Mouse (Mus musculus): Measurements from ENCODE around the gene Gdf3. TPM values are rescaled to one million over a fixed set of nuclear protein-coding genes. Genes with fewer than 3 reads are reported as not detected.
A peak's percentile ranks its signal among the peaks of the same experiment; 100 is the strongest.
"Not testable (repeated sequence)": the region's sequence is repeated elsewhere in the genome, so short reads cannot be mapped to it uniquely, and the experiment has no call there.

The Gdf3 gene
- not detected for total RNA-seq (2021)
- not detected in 2 replicates for polyA plus RNA-seq (2012; rRNA removed)
- long read RNA-seq = 0 reads

- Histone ChIP-seq H3K27ac (no peak within 1 kb of the TSS), H3K4me3 (no peak within 1 kb of the TSS), H3K27me3 (ENCODE audit: control insufficient read depth, insufficient read depth, low read length) (no peaks in the 10 kb centered on the region), H3K79me2 (replicated peaks; ENCODE audit: control insufficient read depth, insufficient read depth, low read length) (no peaks in the 10 kb centered on the region), H3K36me3 (ENCODE audit: control insufficient read depth, insufficient read depth, low read length) (no peaks in the 10 kb centered on the region), H3K4me1 (ENCODE audit: control insufficient read depth, insufficient read depth, low read length) (no peaks in the 10 kb centered on the region), H3K9ac (ENCODE audit: low read depth, low read length) (no peak within 1 kb of the TSS)
- WGBS = 21% methylated on average over 14 of the region's 14 CpGs
- intact Hi-C loops (cut with DNase I) = no loop called here
- no peak for DNase-seq
- TF ChIP-seq CTCF (IDR thresholded peaks at IDR 0.05) (no peak), POLR2A (IDR thresholded peaks at IDR 0.05; ENCODE audit: insufficient read depth, low read depth, low read length) (no peak), EP300 (IDR thresholded peaks at IDR 0.05; ENCODE audit: insufficient read depth, low read depth, low read length) (no peak)
Observed at GRCm38 (mm10) chr6:122609771-122610170, at the start of gene Gdf3. Gene Gdf3, minus strand, starts transcription at chr6:122610087.

DNA sequence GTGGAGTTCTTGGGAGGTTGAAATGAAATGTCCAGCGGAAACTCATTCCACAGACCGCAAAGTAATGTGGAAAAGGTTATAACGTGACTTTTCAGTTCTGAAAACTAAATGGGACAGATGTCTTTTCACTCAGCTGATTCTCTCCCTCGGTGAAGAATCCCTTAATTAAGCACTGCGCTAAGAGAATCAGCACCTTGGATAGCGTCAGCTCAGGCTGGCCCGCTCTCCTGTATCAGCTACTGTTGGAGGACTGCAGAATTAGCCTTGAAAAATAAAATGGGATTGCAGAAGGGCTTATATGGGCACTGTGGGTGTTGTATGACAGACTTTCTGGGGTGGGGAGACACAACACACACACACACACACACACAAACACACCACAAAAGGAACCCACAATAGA lies 49.7 kb upstream of the Gdf3 start:
- DNase-seq = no peak
- Histone ChIP-seq H3K79me2 (replicated peaks; ENCODE audit: control insufficient read depth, insufficient read depth, low read length) (no peaks in the 10 kb centered on the region), H3K27me3 (ENCODE audit: control insufficient read depth, insufficient read depth, low read length) (peaks cover under 1% of the 10 kb centered on the region; the same call in 1 of the 2 replicates), H3K9ac (ENCODE audit: low read depth, low read length) (no peak overlapping the region), H3K36me3 (ENCODE audit: control insufficient read depth, insufficient read depth, low read length) (no peaks in the 10 kb centered on the region), H3K4me3 (no peak overlapping the region), H3K27ac (no peak overlapping the region), H3K4me1 (ENCODE audit: control insufficient read depth, insufficient read depth, low read length) (no peaks in the 10 kb centered on the region)
- WGBS = 17% methylated on average over 7 of the region's 7 CpGs
- TF ChIP-seq POLR2A (IDR thresholded peaks at IDR 0.05; ENCODE audit: insufficient read depth, low read depth, low read length) (no peak), EP300 (IDR thresholded peaks at IDR 0.05; ENCODE audit: insufficient read depth, low read depth, low read length) (no peak), CTCF (IDR thresholded peaks at IDR 0.05) (no peak)
- intact Hi-C loops (cut with DNase I) = no loop called here

GRCm38 (mm10) chr6:122657630-122658029 lies 47.7 kb upstream of the Gdf3 start:
- intact Hi-C loops (cut with DNase I) = no loop called here
- no peak overlapping the region for H3K9ac ChIP-seq (ENCODE audit: low read depth, low read length)
- peaks cover 1% of the 10 kb centered on the region; the same call in 1 of the 2 replicates for H3K27me3 ChIP-seq (ENCODE audit: control insufficient read depth, insufficient read depth, low read length)
- WGBS = 63% methylated on average over 5 of the region's 5 CpGs
- DNase-seq = no peak
- H3K4me3 ChIP-seq = no peak overlapping the region
- H3K27ac ChIP-seq = no peak overlapping the region
- no peak for TF ChIP-seq POLR2A (IDR thresholded peaks at IDR 0.05; ENCODE audit: insufficient read depth, low read depth, low read length)
- TF ChIP-seq CTCF (IDR thresholded peaks at IDR 0.05) = no peak
- TF ChIP-seq EP300 (IDR thresholded peaks at IDR 0.05; ENCODE audit: insufficient read depth, low read depth, low read length) = no peak
- no peaks in the 10 kb centered on the region for H3K79me2 ChIP-seq (replicated peaks; ENCODE audit: control insufficient read depth, insufficient read depth, low read length)
- H3K36me3 ChIP-seq (ENCODE audit: control insufficient read depth, insufficient read depth, low read length) = no peaks in the 10 kb centered on the region
- H3K4me1 ChIP-seq (ENCODE audit: control insufficient read depth, insufficient read depth, low read length) = peaks cover 1% of the 10 kb centered on the region; the same call in 1 of the 2 replicates

GRCm38 (mm10) chr6:122654301-122654700 lies 44.4 kb upstream of the Gdf3 start:
- no peaks in the 10 kb centered on the region for H3K36me3 ChIP-seq (ENCODE audit: control insufficient read depth, insufficient read depth, low read length)
- TF ChIP-seq POLR2A (IDR thresholded peaks at IDR 0.05; ENCODE audit: insufficient read depth, low read depth, low read length) (no peak), CTCF (IDR thresholded peaks at IDR 0.05) (no peak), EP300 (IDR thresholded peaks at IDR 0.05; ENCODE audit: insufficient read depth, low read depth, low read length) (no peak)
- DNase-seq = peak in 1 of 2 experiments; percentile 64
- no peak overlapping the region for H3K27ac ChIP-seq
- WGBS = 57% methylated on average over 6 of the region's 6 CpGs
- intact Hi-C loops (cut with DNase I) = no loop called here
- H3K4me1 ChIP-seq (ENCODE audit: control insufficient read depth, insufficient read depth, low read length) = peaks cover 1% of the 10 kb centered on the region; the same call in 1 of the 2 replicates
- H3K9ac ChIP-seq (ENCODE audit: low read depth, low read length) = no peak overlapping the region
- H3K27me3 ChIP-seq (ENCODE audit: control insufficient read depth, insufficient read depth, low read length) = peaks cover 1% of the 10 kb centered on the region; the same call in 1 of the 2 replicates
- H3K4me3 ChIP-seq = no peak overlapping the region
- no peaks in the 10 kb centered on the region for H3K79me2 ChIP-seq (replicated peaks; ENCODE audit: control insufficient read depth, insufficient read depth, low read length)

GRCm38 (mm10) chr6:122650398-122650980 lies 40.6 kb upstream of the Gdf3 start:
- whole genome bisulfite sequencing = 67% methylated on average over 5 of the region's 5 CpGs
- intact Hi-C loops (cut with DNase I) = no loop called here
- peaks cover 1% of the 10 kb centered on the region; the same call in 1 of the 2 replicates for H3K4me1 ChIP-seq (ENCODE audit: control insufficient read depth, insufficient read depth, low read length)
- no peak overlapping the region for H3K9ac ChIP-seq (ENCODE audit: low read depth, low read length)
- no peaks in the 10 kb centered on the region for H3K79me2 ChIP-seq (replicated peaks; ENCODE audit: control insufficient read depth, insufficient read depth, low read length)
- peak in 1 of 2 experiments; percentile 24 for DNase-seq
- no peak overlapping the region for H3K4me3 ChIP-seq
- no peak overlapping the region for H3K27ac ChIP-seq
- no peaks in the 10 kb centered on the region for H3K36me3 ChIP-seq (ENCODE audit: control insufficient read depth, insufficient read depth, low read length)
- H3K27me3 ChIP-seq (ENCODE audit: control insufficient read depth, insufficient read depth, low read length) = peaks cover 1% of the 10 kb centered on the region; the same call in 1 of the 2 replicates
- no peak for TF ChIP-seq POLR2A (IDR thresholded peaks at IDR 0.05; ENCODE audit: insufficient read depth, low read depth, low read length)
- no peak for TF ChIP-seq CTCF (IDR thresholded peaks at IDR 0.05)
- no peak for TF ChIP-seq EP300 (IDR thresholded peaks at IDR 0.05; ENCODE audit: insufficient read depth, low read depth, low read length)

DNA sequence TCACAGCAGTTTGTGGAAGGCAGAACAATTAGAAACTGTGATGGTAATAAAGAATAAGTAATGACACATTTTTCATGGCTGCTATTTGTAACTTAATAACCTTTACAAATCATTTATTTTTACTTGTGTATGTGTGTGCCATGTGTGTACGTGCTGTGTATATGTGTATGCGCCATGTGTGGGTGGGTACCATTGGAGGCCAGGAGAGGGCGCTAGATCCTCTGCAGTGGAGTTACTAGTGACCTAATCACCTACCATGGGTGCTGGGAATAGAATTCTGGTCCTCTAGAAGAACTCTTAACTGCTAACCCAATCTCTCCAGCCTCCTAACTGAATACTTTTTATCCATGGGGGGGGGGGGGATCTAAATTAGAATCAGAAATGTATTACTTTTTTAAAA lies 40.0 kb upstream of the Gdf3 start:
- no peak for TF ChIP-seq POLR2A (IDR thresholded peaks at IDR 0.05; ENCODE audit: insufficient read depth, low read depth, low read length)
- TF ChIP-seq EP300 (IDR thresholded peaks at IDR 0.05; ENCODE audit: insufficient read depth, low read depth, low read length) = no peak
- TF ChIP-seq CTCF (IDR thresholded peaks at IDR 0.05) = no peak
- H3K4me3 ChIP-seq = no peak overlapping the region
- 75% methylated on average over 3 of the region's 3 CpGs for WGBS
- no peak for DNase-seq
- no peak overlapping the region for H3K27ac ChIP-seq
- H3K9ac ChIP-seq (ENCODE audit: low read depth, low read length) = no peak overlapping the region
- H3K27me3 ChIP-seq (ENCODE audit: control insufficient read depth, insufficient read depth, low read length) = peaks cover 1% of the 10 kb centered on the region; the same call in 1 of the 2 replicates
- intact Hi-C loops (cut with DNase I) = no loop called here
- no peaks in the 10 kb centered on the region for H3K36me3 ChIP-seq (ENCODE audit: control insufficient read depth, insufficient read depth, low read length)
- no peaks in the 10 kb centered on the region for H3K79me2 ChIP-seq (replicated peaks; ENCODE audit: control insufficient read depth, insufficient read depth, low read length)
- H3K4me1 ChIP-seq (ENCODE audit: control insufficient read depth, insufficient read depth, low read length) = peaks cover 1% of the 10 kb centered on the region; the same call in 1 of the 2 replicates

GRCm38 (mm10) chr6:122644196-122644595 lies 34.3 kb upstream of the Gdf3 start:
- DNase-seq; H3K27ac ChIP-seq; H3K79me2 ChIP-seq (replicated peaks; ENCODE audit: control insufficient read depth, insufficient read depth, low read length); H3K27me3 ChIP-seq (ENCODE audit: control insufficient read depth, insufficient read depth, low read length); H3K4me3 ChIP-seq; H3K4me1 ChIP-seq (ENCODE audit: control insufficient read depth, insufficient read depth, low read length); H3K9ac ChIP-seq (ENCODE audit: low read depth, low read length); intact Hi-C loops (cut with DNase I); H3K36me3 ChIP-seq (ENCODE audit: control insufficient read depth, insufficient read depth, low read length): not testable (repeated sequence)
- WGBS = 87% methylated on average over 21 of the region's 21 CpGs

- H3K27me3 ChIP-seq (ENCODE audit: control insufficient read depth, insufficient read depth, low read length); intact Hi-C loops (cut with DNase I); H3K27ac ChIP-seq; H3K36me3 ChIP-seq (ENCODE audit: control insufficient read depth, insufficient read depth, low read length); H3K4me3 ChIP-seq; H3K79me2 ChIP-seq (replicated peaks; ENCODE audit: control insufficient read depth, insufficient read depth, low read length); DNase-seq; H3K9ac ChIP-seq (ENCODE audit: low read depth, low read length); H3K4me1 ChIP-seq (ENCODE audit: control insufficient read depth, insufficient read depth, low read length): not testable (repeated sequence)
- WGBS = 78% methylated on average over 4 of the region's 4 CpGs
Observed at GRCm38 (mm10) chr6:122637566-122637965, 27.7 kb upstream of the Gdf3 start.
